Mouse (Mus musculus): ENCODE data around the gene Styx. TPM values are rescaled to one million over a fixed set of nuclear protein-coding genes. Genes with fewer than 3 reads are reported as not detected.

Gene Styx
- total RNA-seq, 4 experiments from 2014 or later: 20.7 to 25.4 (median 22.1) TPM

DNA sequence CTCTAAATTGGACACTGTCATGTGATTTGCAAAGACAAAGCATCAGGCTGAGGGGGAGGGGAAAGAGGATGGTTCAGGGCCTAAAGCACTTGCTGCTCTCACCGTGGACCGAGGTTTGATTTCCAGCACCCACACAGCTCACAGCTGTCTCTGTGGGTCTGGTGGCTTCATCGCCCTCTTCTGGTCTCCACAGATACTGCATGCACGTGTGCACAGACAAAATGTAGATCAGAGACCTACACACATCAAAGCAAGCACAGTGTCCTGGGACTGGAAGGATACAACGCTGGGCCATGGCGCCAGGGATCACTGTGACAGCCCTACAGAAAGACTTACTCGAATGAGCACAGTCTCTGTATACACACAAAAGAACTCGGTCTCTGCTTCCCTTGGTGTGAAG lies 118.6 kb downstream of the Styx start:
- DNase-seq: no peak

Small RNAs within 50 kb of the gene (microRNA-seq; reads per million reads assigned to microRNA genes)
- gene Gm25353: 0 reads per million in 2 experiments

Other genes with a start within 250 kb of the Styx start
- gene Gpr137c, start 131.4 kb upstream of the Styx start, total RNA-seq (2022): 1 to 10 TPM; 1.3 to 2.6 (median 1.7) TPM
- 10 to 100 TPM; 20.9 to 37.6 (median 25.3) TPM for gene Txndc16, start 130.8 kb upstream of the Styx start, total RNA-seq (2022)
- gene Ero1l, start 32.3 kb upstream of the Styx start, total RNA-seq (2022): 10 to 100 TPM; 52.1 to 60.2 (median 54.6) TPM
- 100 to 1,000 TPM; 101 to 144 (median 136) TPM for gene Psmc6, start 21.3 kb upstream of the Styx start, total RNA-seq (2022)
- 10 to 100 TPM; 26.6 to 37.7 (median 31.8) TPM for gene Gnpnat1, start 53.8 kb downstream of the Styx start, total RNA-seq (2022)
- gene Fermt2, start 179.0 kb downstream of the Styx start, total RNA-seq (2022): 100 to 1,000 TPM in 2 of 4 experiments, 10 to 100 TPM in 2; 57.4 to 113 (median 98.9) TPM